Mouse (Mus musculus): ENCODE measurements around the gene Adcy9. TPM values are rescaled to one million over a fixed set of nuclear protein-coding genes. Genes with fewer than 3 reads are reported as not detected.

The Adcy9 gene
- polyA plus RNA-seq, 1 experiment = 10.4 TPM

- Histone ChIP-seq H3K4me3 (ENCODE audit: low read depth, low read length) (no peak overlapping the region), H3K36me3 (ENCODE audit: control insufficient read depth, insufficient read depth, low read length) (no peaks in the 10 kb centered on the region), H3K27me3 (ENCODE audit: control insufficient read depth, insufficient read depth, low read length) (no peaks in the 10 kb centered on the region), H3K4me1 (ENCODE audit: control insufficient read depth, insufficient read depth, insufficient read length, low read length) (peaks cover 2% of the 10 kb centered on the region; the same call in 1 of the 2 replicates), H3K27ac (ENCODE audit: insufficient read depth, low read depth, low read length) (no peak overlapping the region)
- TF ChIP-seq CTCF (IDR thresholded peaks at IDR 0.05; ENCODE audit: extremely low read depth, insufficient read length, insufficient replicate concordance, low read depth, low read length) (no peak), POLR2A (IDR thresholded peaks at IDR 0.05; ENCODE audit: low read depth, low read length) (no peak)
- WGBS = 92% methylated on average over 7 of the region's 7 CpGs
Measured at GRCm38 (mm10) chr16:4454563-4454962, 34.3 kb upstream of the Adcy9 start.

- Histone ChIP-seq H3K27me3 (ENCODE audit: control insufficient read depth, insufficient read depth, low read length) (no peaks in the 10 kb centered on the region), H3K4me1 (ENCODE audit: control insufficient read depth, insufficient read depth, insufficient read length, low read length) (peaks cover 14% of the 10 kb centered on the region), H3K27ac (ENCODE audit: insufficient read depth, low read depth, low read length) (no peak overlapping the region), H3K4me3 (ENCODE audit: low read depth, low read length) (no peak overlapping the region), H3K36me3 (ENCODE audit: control insufficient read depth, insufficient read depth, low read length) (no peaks in the 10 kb centered on the region)
- WGBS = 95% methylated on average over 6 of the region's 6 CpGs
- no peak for TF ChIP-seq CTCF (IDR thresholded peaks at IDR 0.05; ENCODE audit: extremely low read depth, insufficient read length, insufficient replicate concordance, low read depth, low read length)
Measured at GRCm38 (mm10) chr16:4449418-4449817, 29.1 kb upstream of the Adcy9 start.

- Histone ChIP-seq H3K4me3 (ENCODE audit: low read depth, low read length) (no peak overlapping the region), H3K27ac (ENCODE audit: insufficient read depth, low read depth, low read length) (no peak overlapping the region), H3K27me3 (ENCODE audit: control insufficient read depth, insufficient read depth, low read length) (no peaks in the 10 kb centered on the region), H3K4me1 (ENCODE audit: control insufficient read depth, insufficient read depth, insufficient read length, low read length) (peaks cover 14% of the 10 kb centered on the region), H3K36me3 (ENCODE audit: control insufficient read depth, insufficient read depth, low read length) (no peaks in the 10 kb centered on the region)
- TF ChIP-seq POLR2A (IDR thresholded peaks at IDR 0.05; ENCODE audit: low read depth, low read length) (no peak), CTCF (IDR thresholded peaks at IDR 0.05; ENCODE audit: extremely low read depth, insufficient read length, insufficient replicate concordance, low read depth, low read length) (no peak)
- WGBS = 25% methylated on average over 9 of the region's 9 CpGs
Measured at GRCm38 (mm10) chr16:4448235-4448634, 27.9 kb upstream of the Adcy9 start.

- 28% methylated on average over 4 of the region's 4 CpGs for WGBS
- Histone ChIP-seq H3K4me1 (ENCODE audit: control insufficient read depth, insufficient read depth, insufficient read length, low read length) (peaks cover 16% of the 10 kb centered on the region), H3K36me3 (ENCODE audit: control insufficient read depth, insufficient read depth, low read length) (no peaks in the 10 kb centered on the region), H3K27me3 (ENCODE audit: control insufficient read depth, insufficient read depth, low read length) (no peaks in the 10 kb centered on the region), H3K4me3 (ENCODE audit: low read depth, low read length) (no peak overlapping the region), H3K27ac (ENCODE audit: insufficient read depth, low read depth, low read length) (peak overlapping the region; percentile 81)
- TF ChIP-seq CTCF (IDR thresholded peaks at IDR 0.05; ENCODE audit: extremely low read depth, insufficient read length, insufficient replicate concordance, low read depth, low read length) = no peak
- TF ChIP-seq POLR2A (IDR thresholded peaks at IDR 0.05; ENCODE audit: low read depth, low read length) = no peak
Measured at GRCm38 (mm10) chr16:4446395-4446794, 26.1 kb upstream of the Adcy9 start.

GRCm38 (mm10) chr16:4444378-4444777, 24.1 kb upstream of the Adcy9 start:
- no peak overlapping the region for H3K27ac ChIP-seq (ENCODE audit: insufficient read depth, low read depth, low read length)
- no peaks in the 10 kb centered on the region for H3K36me3 ChIP-seq (ENCODE audit: control insufficient read depth, insufficient read depth, low read length)
- WGBS = 56% methylated on average over 1 of the region's 1 CpGs
- H3K4me3 ChIP-seq (ENCODE audit: low read depth, low read length) = no peak overlapping the region
- no peak for TF ChIP-seq POLR2A (IDR thresholded peaks at IDR 0.05; ENCODE audit: low read depth, low read length)
- no peak for TF ChIP-seq CTCF (IDR thresholded peaks at IDR 0.05; ENCODE audit: extremely low read depth, insufficient read length, insufficient replicate concordance, low read depth, low read length)
- peaks cover 19% of the 10 kb centered on the region for H3K4me1 ChIP-seq (ENCODE audit: control insufficient read depth, insufficient read depth, insufficient read length, low read length)
- no peaks in the 10 kb centered on the region for H3K27me3 ChIP-seq (ENCODE audit: control insufficient read depth, insufficient read depth, low read length)

- Histone ChIP-seq H3K4me3 (ENCODE audit: low read depth, low read length) (no peak overlapping the region), H3K27me3 (ENCODE audit: control insufficient read depth, insufficient read depth, low read length) (no peaks in the 10 kb centered on the region), H3K27ac (ENCODE audit: insufficient read depth, low read depth, low read length) (peak overlapping the region; percentile 80), H3K4me1 (ENCODE audit: control insufficient read depth, insufficient read depth, insufficient read length, low read length) (peaks cover 16% of the 10 kb centered on the region; the same call in 1 of the 2 replicates), H3K36me3 (ENCODE audit: control insufficient read depth, insufficient read depth, low read length) (no peaks in the 10 kb centered on the region)
- no peak for TF ChIP-seq CTCF (IDR thresholded peaks at IDR 0.05; ENCODE audit: extremely low read depth, insufficient read length, insufficient replicate concordance, low read depth, low read length)
- TF ChIP-seq POLR2A (IDR thresholded peaks at IDR 0.05; ENCODE audit: low read depth, low read length) = no peak
- 25% methylated on average over 10 of the region's 10 CpGs for WGBS
Measured at GRCm38 (mm10) chr16:4439302-4440066, 19.2 kb upstream of the Adcy9 start.

GRCm38 (mm10) chr16:4436738-4437137, 16.4 kb upstream of the Adcy9 start:
- H3K36me3 ChIP-seq (ENCODE audit: control insufficient read depth, insufficient read depth, low read length) = no peaks in the 10 kb centered on the region
- WGBS = 72% methylated on average over 4 of the region's 4 CpGs
- no peak overlapping the region for H3K4me3 ChIP-seq (ENCODE audit: low read depth, low read length)
- H3K27ac ChIP-seq (ENCODE audit: insufficient read depth, low read depth, low read length) = no peak overlapping the region
- no peaks in the 10 kb centered on the region for H3K27me3 ChIP-seq (ENCODE audit: control insufficient read depth, insufficient read depth, low read length)
- TF ChIP-seq CTCF (IDR thresholded peaks at IDR 0.05; ENCODE audit: extremely low read depth, insufficient read length, insufficient replicate concordance, low read depth, low read length) (no peak), POLR2A (IDR thresholded peaks at IDR 0.05; ENCODE audit: low read depth, low read length) (no peak)
- H3K4me1 ChIP-seq (ENCODE audit: control insufficient read depth, insufficient read depth, insufficient read length, low read length) = peaks cover 14% of the 10 kb centered on the region; the same call in 1 of the 2 replicates

Measured in small intestine, adult 2 months (tissue).